Mouse (Mus musculus): ENCODE data around the gene Fhit. TPM values are rescaled to one million over a fixed set of nuclear protein-coding genes. Genes with fewer than 3 reads are reported as not detected.

Gene Fhit
- total and polyA plus RNA-seq, 2 experiments from 2014 or later: 2.5 to 12.5 TPM

DNA sequence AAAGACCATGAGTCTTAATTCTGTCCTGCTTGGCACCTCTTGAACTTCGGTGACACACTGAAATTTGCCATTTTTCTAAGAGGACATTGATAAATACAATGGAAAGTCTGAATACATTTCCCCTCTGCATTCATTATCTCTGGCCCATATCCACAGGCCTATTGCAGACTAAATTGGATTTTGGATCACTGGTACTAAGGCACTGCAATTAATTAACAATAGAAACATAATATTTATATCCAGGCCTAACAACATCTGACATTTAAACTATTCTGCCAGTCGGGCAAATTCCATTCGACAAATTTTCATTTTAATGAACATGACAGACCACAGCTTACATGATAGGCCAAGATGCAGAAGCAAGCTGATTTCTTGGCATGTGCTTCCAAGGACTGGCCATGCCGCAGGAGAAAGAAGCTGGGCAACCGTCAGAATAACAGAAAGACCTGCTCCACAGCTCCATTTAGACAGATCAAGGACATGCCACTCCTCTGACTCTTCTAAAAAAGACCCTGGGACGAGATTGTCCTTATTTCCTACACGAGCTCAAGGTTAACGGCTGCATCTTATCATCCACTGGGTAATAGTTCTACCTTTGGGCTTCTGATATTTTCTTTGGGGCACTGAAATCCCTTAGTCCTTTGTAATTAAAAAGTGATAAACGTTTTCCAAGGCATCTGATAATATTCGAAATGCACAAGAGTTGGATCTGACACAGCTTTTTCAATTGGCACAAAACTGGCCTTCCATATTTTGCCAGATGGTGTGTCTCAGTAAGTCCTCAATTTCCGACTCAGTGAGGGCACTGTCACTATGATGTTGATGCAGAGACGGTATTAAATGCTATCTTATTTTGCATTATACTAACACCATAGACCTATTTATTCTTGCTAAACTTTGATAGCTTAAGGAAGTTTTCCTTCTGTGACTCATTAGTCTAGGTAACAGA, 27.8 kb downstream of the Fhit start:
- no peak overlapping the region for H3K4me3 ChIP-seq (ENCODE audit: low read length)
- no peak overlapping the region for H3K9ac ChIP-seq (replicated peaks; ENCODE audit: low read length)
- H3K27me3 ChIP-seq (ENCODE audit: insufficient read depth, low read length): no peaks in the 10 kb centered on the region
- DNase-seq (ENCODE audit: low spot score) (peak; percentile 18), ATAC-seq (no peak)
- 72% methylated on average over 12 of the region's 12 CpGs for WGBS
- no peak overlapping the region for H3K4me2 ChIP-seq (ENCODE audit: low read depth, low read length)
- no peaks in the 10 kb centered on the region for H3K36me3 ChIP-seq (ENCODE audit: insufficient read depth, low read length)
- TF ChIP-seq CTCF (IDR thresholded peaks at IDR 0.05; ENCODE audit: low read depth): no peak
- H3K9me3 ChIP-seq (ENCODE audit: low read length): no peaks in the 10 kb centered on the region
- no peak overlapping the region for H3K27ac ChIP-seq
- H3K4me1 ChIP-seq (ENCODE audit: insufficient read depth, low read length): no peaks in the 10 kb centered on the region

GRCm38 (mm10) chr14:11132637-11133474, 29.0 kb downstream of the Fhit start:
- Histone ChIP-seq H3K27ac (no peak overlapping the region), H3K36me3 (ENCODE audit: insufficient read depth, low read length) (no peaks in the 10 kb centered on the region), H3K27me3 (ENCODE audit: insufficient read depth, low read length) (no peaks in the 10 kb centered on the region), H3K4me1 (ENCODE audit: insufficient read depth, low read length) (no peaks in the 10 kb centered on the region), H3K9ac (replicated peaks; ENCODE audit: low read length) (no peak overlapping the region), H3K4me3 (ENCODE audit: low read length) (no peak overlapping the region), H3K4me2 (ENCODE audit: low read depth, low read length) (no peak overlapping the region), H3K9me3 (ENCODE audit: low read length) (no peaks in the 10 kb centered on the region)
- TF ChIP-seq CTCF (IDR thresholded peaks at IDR 0.05; ENCODE audit: low read depth): no peak
- DNase-seq (ENCODE audit: low spot score): peak; percentile 35
- 66% methylated on average over 6 of the region's 6 CpGs for WGBS
- peak; percentile 58; the same call in 1 of the 2 replicates for ATAC-seq

- Histone ChIP-seq H3K9ac (replicated peaks; ENCODE audit: low read length) (no peak overlapping the region), H3K27me3 (ENCODE audit: insufficient read depth, low read length) (no peaks in the 10 kb centered on the region), H3K4me1 (ENCODE audit: insufficient read depth, low read length) (no peaks in the 10 kb centered on the region), H3K36me3 (ENCODE audit: insufficient read depth, low read length) (no peaks in the 10 kb centered on the region), H3K9me3 (ENCODE audit: low read length) (no peaks in the 10 kb centered on the region), H3K4me2 (ENCODE audit: low read depth, low read length) (no peak overlapping the region), H3K4me3 (ENCODE audit: low read length) (no peak overlapping the region), H3K27ac (no peak overlapping the region)
- 81% methylated on average over 11 of the region's 11 CpGs for WGBS
- TF ChIP-seq CTCF (IDR thresholded peaks at IDR 0.05; ENCODE audit: low read depth): no peak
- no peak for ATAC-seq
- no peak for DNase-seq (ENCODE audit: low spot score)
These were observed 36.7 kb downstream of the Fhit start for GRCm38 (mm10) chr14:11125096-11125495.

- Histone ChIP-seq H3K9me3 (ENCODE audit: low read length) (no peaks in the 10 kb centered on the region), H3K4me1 (ENCODE audit: insufficient read depth, low read length) (no peaks in the 10 kb centered on the region), H3K36me3 (ENCODE audit: insufficient read depth, low read length) (no peaks in the 10 kb centered on the region), H3K27ac (no peak overlapping the region), H3K4me2 (ENCODE audit: low read depth, low read length) (no peak overlapping the region), H3K4me3 (ENCODE audit: low read length) (no peak overlapping the region), H3K27me3 (ENCODE audit: insufficient read depth, low read length) (no peaks in the 10 kb centered on the region), H3K9ac (replicated peaks; ENCODE audit: low read length) (no peak overlapping the region)
- DNase-seq (ENCODE audit: low spot score): no peak
- no peak for ATAC-seq
- no peak for TF ChIP-seq CTCF (IDR thresholded peaks at IDR 0.05; ENCODE audit: low read depth)
- 84% methylated on average over 6 of the region's 6 CpGs for WGBS
These were observed 42.8 kb downstream of the Fhit start for GRCm38 (mm10) chr14:11119076-11119475.

- Histone ChIP-seq H3K27me3 (ENCODE audit: insufficient read depth, low read length) (no peaks in the 10 kb centered on the region), H3K27ac (no peak overlapping the region), H3K4me3 (ENCODE audit: low read length) (no peak overlapping the region), H3K9ac (replicated peaks; ENCODE audit: low read length) (no peak overlapping the region), H3K4me1 (ENCODE audit: insufficient read depth, low read length) (no peaks in the 10 kb centered on the region), H3K9me3 (ENCODE audit: low read length) (no peaks in the 10 kb centered on the region), H3K4me2 (ENCODE audit: low read depth, low read length) (no peak overlapping the region), H3K36me3 (ENCODE audit: insufficient read depth, low read length) (no peaks in the 10 kb centered on the region)
- TF ChIP-seq CTCF (IDR thresholded peaks at IDR 0.05; ENCODE audit: low read depth): no peak
- whole genome bisulfite sequencing: 85% methylated on average over 3 of the region's 3 CpGs
- ATAC-seq (no peak), DNase-seq (ENCODE audit: low spot score) (no peak)
These were observed 76.2 kb downstream of the Fhit start for GRCm38 (mm10) chr14:11085596-11085995.

GRCm38 (mm10) chr14:11083946-11084345, 77.9 kb downstream of the Fhit start:
- no peak overlapping the region for H3K4me3 ChIP-seq (ENCODE audit: low read length)
- no peak overlapping the region for H3K4me2 ChIP-seq (ENCODE audit: low read depth, low read length)
- no peaks in the 10 kb centered on the region for H3K36me3 ChIP-seq (ENCODE audit: insufficient read depth, low read length)
- 23% methylated on average over 3 of the region's 3 CpGs for WGBS
- H3K9ac ChIP-seq (replicated peaks; ENCODE audit: low read length): no peak overlapping the region
- no peaks in the 10 kb centered on the region for H3K4me1 ChIP-seq (ENCODE audit: insufficient read depth, low read length)
- H3K27ac ChIP-seq: no peak overlapping the region
- DNase-seq (ENCODE audit: low spot score) (peak; percentile 5), ATAC-seq (peak; percentile 43; the same call in 1 of the 2 replicates)
- no peaks in the 10 kb centered on the region for H3K27me3 ChIP-seq (ENCODE audit: insufficient read depth, low read length)
- H3K9me3 ChIP-seq (ENCODE audit: low read length): no peaks in the 10 kb centered on the region
- no peak for TF ChIP-seq CTCF (IDR thresholded peaks at IDR 0.05; ENCODE audit: low read depth)

Measured in hindbrain, postnatal 0 days (tissue).